Mouse (Mus musculus) telencephalon, adult 2 months (tissue): ENCODE data around the gene Pibf1.
A peak's percentile ranks its signal among the peaks of the same experiment; 100 is the strongest.

ENCODE experiments used
- DNase-seq: peaks from one replicate; pipeline ENCODE4 v3.0.0-alpha.2; 2011; ENCODE audit warnings: low read depth, low spot score

Pibf1 gene

GRCm38 (mm10) chr14:99265791-99266190, 166.6 kb downstream of the Pibf1 start:
- no peak for DNase-seq

DNA sequence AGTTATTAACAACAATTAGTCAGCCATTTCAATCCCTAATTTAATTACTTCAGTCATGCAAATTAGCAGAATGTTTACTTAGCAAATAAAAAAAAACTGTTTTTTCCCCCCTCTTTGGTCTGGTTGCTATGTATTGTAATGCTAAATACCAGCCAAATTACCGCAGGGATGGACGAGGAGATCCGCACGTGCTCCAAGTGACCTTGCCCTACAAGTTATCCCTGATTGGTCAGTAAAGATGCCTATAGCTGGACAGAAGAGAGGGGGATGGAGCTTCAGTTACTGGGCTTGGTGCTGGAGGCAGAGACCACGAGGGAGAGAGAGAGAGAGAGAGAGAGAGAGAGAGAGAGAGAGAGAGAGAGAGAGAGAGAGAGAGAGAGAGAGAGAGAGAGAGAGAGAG, 167.5 kb downstream of the Pibf1 start:
- DNase-seq = no peak

GRCm38 (mm10) chr14:99274056-99274455, 174.8 kb downstream of the Pibf1 start:
- DNase-seq = no peak

GRCm38 (mm10) chr14:99275827-99276226, 176.6 kb downstream of the Pibf1 start:
- DNase-seq = no peak

DNA sequence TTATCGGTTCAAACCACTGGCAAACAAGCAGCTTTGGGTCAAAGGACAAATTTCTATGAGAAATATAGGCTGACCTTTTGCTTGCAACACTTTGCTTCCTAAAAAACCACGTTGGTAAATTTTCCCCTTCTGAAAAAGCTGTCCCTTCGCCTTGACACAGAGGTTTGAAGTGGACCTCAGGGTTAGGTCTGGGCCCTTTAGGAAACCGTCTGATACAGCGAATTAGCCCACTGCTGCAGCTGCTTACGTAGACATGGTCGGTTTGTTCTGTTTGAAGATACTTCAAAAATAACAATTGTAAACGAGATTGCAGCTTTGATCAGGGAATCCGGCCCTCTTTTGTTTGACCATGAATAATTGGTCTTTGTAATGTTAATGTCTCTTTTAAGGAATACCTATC, 179.1 kb downstream of the Pibf1 start:
- no peak for DNase-seq

GRCm38 (mm10) chr14:99278763-99279486, 179.7 kb downstream of the Pibf1 start:
- DNase-seq = no peak

DNA sequence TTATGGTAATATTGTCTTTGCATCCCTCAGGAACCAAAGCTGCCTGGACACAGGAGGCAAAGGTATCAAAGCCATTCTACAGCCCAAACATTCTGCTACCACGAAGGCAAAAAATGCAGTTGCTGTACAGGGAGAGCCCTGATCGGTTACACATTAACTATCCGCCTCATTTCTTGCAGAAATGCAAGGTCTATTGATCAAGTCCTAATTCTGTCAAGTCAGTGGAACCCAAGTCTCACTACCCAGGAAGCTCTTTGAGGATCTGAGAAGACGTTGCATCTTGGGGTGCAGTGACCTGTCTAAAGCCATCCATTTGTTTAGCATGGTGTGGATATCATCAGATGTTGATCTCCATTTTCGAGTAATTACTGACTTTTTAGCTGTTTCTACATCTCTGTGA, 181.2 kb downstream of the Pibf1 start:
- DNase-seq = no peak

DNA sequence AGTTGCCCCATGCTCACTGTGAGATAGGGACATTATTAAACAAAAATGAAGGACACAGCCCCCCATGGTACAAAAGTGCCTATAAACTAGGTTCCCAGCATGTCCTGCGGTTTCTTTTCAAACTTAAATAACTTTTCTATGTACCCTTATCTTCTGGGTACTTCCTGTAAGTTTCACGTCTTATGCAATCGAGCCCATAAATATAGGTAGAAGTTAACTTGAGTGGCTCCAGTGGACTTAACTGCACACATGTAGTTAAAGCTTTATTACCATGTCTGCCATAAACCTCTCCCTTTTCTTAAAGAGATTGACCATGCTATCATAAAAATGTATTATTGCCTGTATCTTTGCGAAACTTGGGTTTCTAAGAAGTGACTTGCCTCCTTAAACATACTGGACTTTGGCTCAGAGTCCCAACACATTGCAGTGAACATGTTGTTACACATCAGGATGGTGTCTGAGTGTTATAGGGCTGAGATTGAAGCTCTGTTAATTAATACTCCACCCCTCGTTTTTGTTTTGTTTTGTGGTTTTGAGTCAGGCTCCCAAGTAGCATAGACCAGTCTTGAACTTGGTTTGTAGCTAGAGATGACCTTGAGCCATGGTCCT, 181.7 kb downstream of the Pibf1 start:
- DNase-seq = no peak

DNA sequence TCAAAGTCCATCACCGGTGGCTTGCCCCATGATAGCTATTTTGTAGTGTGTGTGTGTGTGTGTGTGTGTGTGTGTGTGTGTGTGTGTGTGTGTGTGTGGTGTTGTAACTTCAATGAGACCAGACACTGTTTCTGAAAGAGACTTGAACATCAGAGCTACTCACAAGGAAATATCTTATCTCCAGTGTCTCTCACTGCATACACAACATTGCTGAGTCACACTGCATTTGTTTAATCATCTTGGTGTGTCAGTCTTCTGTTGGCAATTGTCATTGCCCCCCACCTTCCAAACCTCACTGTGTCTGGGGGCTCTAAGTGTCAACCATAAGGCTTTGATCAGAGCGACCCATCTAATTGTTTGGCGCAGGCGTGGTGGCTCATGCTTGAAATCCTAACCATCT, 186.3 kb downstream of the Pibf1 start:
- DNase-seq = no peak

- no peak for DNase-seq
These were observed 193.0 kb downstream of the Pibf1 start for GRCm38 (mm10) chr14:99292176-99292575.

DNA sequence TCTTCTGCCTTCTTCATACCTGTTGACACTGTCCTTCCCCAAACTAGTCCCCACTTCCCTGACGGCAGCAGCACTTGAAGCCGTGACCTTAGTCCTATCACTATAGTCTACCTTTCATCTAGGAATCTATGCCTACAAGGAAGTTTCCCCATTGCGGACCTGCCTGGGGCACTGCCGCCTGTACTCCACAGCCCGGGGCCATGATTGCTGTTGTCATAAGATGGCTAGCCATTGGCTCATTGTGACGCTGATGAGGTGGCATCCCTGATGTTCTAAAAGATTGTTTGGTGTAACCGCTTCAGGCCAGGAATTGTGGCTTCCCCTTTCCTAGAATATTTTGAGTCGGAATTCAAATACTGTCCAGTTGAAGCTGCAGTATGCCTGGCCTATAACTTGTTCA, 195.2 kb downstream of the Pibf1 start:
- no peak for DNase-seq

DNA sequence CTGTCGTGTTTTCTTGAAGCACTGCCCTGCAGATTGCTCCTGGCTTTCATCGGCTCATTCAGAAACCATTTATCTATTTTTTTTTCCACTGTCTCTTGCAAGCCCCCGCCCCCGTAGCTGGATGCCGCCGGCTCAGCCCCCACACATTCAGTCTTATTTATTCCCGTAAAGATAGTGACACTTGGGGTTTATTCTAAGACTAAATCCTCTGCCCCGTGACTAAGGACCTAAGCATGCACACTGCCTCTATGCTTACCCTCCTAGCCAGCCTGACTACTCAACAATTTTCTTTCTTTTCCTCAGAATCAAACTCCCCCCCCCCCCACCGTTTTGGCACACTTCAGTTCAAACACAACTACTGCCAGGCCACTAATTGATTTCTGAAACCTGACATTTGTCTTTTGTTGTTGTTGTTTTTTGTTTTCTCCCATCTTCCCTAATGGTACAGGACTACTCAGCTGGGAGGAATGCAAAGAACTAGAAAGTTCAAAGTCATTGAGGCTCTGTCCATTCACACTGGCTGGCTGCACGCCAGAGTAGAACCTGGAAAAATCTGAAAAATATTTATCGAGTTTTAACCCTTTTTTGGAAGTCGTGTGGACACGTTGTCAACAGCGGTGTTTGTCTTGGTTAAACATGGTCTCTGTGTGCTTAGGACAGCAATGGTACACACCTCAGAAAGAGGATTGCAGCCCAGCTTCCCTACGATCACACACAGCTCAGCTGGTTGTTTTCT, 196.6 kb downstream of the Pibf1 start:
- no peak for DNase-seq

DNA sequence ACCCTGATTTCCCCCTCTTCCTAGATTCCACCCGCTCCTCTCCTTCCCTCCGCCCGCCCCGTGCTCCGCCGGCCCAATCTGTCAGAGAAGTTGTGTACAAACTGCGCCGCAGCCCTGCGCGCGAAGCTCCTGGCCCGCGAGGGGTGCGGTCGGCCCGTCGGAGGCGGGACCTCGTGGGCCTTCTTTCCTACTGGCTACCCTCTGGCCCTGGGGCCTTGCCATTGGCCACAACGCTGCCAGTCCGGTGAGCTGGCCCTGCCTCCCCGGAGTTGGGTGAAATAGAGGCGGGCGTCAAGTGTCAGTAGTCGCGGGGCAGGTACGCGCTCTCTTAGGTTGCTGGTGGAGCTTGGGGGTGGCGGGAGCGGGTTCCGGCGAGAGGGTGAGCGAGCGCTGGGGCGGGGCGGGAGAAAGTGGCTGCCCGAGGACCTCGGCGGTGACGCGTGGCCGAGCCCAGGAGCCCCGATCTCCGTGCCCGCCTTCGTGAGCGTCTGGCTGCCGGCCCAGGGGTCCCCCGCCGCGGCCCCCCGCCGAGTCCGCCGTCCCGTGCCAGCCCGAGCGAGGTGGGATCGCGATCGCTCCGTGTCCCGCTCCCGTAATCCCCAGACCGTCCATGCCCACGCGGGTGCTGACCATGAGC, 199.3 kb downstream of the Pibf1 start, which contains the start of gene Klf5:
Gene Klf5, plus strand, starts transcription at position 307 of the 637 bp plus-strand sequence.
- peak; percentile 80 for DNase-seq

GRCm38 (mm10) chr14:99299022-99299481, 199.8 kb downstream of the Pibf1 start:
- no peak for DNase-seq

- peak; percentile 59 for DNase-seq
These were observed 200.5 kb downstream of the Pibf1 start for GRCm38 (mm10) chr14:99299701-99300191.

DNA sequence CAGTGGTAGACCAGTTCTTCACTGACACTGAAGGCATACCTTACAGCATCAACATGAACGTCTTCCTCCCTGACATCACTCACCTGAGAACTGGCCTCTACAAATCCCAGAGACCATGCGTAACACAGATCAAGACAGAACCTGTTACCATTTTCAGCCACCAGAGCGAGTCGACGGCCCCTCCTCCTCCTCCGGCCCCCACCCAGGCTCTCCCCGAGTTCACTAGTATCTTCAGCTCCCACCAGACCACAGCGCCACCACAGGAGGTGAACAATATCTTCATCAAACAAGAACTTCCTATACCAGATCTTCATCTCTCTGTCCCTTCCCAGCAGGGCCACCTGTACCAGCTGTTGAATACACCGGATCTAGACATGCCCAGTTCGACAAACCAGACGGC, 202.2 kb downstream of the Pibf1 start:
- DNase-seq = no peak
